Mouse (Mus musculus): ENCODE data around the gene 1700049E17Rik1.
"Not testable (repeated sequence)": the region's sequence is repeated elsewhere in the genome, so short reads cannot be mapped to it uniquely, and the experiment has no call there.

The 1700049E17Rik1 gene

DNA sequence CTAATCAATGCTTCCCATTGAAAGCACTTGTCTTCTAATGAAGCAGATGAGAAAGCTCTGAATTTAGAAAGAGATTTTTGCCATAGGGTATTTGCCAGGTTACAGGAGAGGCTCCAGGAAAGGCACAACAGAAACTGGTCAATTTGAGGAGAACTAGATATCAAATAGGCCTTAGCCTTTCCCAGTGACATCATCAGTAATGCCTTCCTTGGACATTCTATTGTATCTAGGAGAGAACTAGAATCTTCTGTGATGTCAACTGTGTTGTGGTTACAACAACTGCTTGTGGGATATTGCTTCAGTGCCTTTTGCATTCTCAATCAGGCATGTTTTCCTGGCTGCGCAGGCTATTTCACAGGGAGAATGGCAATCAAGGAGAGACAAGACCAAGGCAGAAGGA lies at the start of gene 1700049E17Rik1:
1700049E17Rik1 (plus strand) TSS at position 301 of the 400 bp plus-strand sequence.
- not testable (repeated sequence) for DNase-seq

DNA sequence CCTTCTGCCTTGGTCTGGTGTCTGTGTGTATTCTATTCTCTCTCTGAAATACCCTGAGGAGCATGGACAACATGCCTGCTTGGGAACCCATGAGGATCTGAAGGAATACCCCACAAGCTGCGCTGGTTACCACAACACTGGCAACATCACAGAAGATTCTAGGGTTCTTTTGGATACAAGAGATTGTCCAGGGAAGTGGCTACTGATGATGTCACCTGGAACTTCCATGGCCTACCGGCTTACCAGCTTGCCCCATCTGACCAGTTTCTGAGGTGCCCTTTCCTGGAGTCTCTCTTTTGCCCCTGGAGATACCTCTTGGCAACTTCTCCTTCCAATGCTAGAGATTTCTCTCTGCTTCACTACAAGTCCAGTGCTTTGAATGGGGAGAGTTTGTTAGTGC lies 17.6 kb upstream of the 1700049E17Rik1 start, which contains the start of gene Gm7980:
Gm7980 (minus strand) TSS at position 101 of the 400 bp plus-strand sequence.
- not testable (repeated sequence) for DNase-seq

DNA sequence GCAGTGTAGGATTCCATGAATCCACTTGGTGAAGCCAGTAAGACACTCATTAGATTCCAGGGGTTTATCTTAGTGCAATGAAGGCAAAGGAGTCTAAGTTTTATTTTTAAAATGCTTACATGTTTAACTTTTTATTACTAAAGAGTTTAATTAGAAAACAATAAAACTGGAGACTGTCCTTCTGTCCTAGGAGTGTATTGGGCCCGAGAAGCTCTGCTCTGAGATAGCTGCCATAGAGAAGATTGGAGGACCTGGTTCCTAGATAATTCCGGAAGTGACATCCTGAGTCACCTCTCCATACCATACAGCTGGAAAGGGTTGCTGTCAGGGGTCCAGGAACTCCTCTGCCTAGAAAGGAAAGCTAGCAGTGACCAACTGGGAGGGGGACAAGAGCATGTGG lies 18.9 kb downstream of the 1700049E17Rik1 start, which contains the start of gene 1700024B05Rik:
1700024B05Rik (plus strand) TSS at position 301 of the 400 bp plus-strand sequence.
- DNase-seq, result not testable (repeated sequence)

DNA sequence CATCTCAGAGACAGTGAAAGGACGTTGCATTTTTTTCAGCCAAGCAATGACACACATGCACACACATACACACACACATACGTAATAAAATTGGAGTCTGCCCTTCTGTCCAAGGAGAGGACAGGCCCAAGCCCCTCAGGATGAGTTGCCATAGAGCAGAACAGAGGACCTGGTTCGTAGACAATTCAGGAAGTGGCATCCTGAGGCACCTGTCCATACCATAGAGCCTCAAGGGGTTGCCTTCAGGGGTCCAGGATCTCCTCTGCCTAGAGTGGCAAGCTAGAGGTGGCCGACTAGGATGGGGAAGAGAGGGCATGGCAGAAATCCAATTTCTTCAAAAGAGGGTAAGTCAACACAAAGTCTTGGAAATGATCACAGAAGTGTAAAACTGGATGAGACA lies 39.3 kb downstream of the 1700049E17Rik1 start:
- DNase-seq, result not testable (repeated sequence)

DNA sequence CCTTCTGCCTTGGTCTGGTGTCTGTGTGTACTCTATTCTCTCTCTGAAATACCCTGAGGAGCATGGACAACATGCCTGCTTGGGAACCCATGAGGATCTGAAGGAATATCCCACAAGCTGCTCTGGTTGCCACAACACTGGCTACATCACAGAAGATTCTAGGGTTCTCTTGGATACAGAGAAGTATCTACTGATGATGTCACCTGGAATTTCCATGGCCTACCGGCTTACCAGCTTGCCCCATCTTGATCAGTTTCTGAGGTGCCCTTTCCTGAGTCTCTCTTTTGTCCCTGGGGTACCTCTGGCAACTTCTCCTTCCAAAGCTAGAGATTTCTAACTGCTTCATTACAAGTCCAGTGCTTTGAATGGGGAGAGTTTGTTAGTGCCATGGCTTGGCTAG lies 43.1 kb downstream of the 1700049E17Rik1 start, which contains the start of gene Gm6401:
Gm6401 (minus strand) TSS at position 101 of the 400 bp plus-strand sequence.
- DNase-seq, result not testable (repeated sequence)

DNA sequence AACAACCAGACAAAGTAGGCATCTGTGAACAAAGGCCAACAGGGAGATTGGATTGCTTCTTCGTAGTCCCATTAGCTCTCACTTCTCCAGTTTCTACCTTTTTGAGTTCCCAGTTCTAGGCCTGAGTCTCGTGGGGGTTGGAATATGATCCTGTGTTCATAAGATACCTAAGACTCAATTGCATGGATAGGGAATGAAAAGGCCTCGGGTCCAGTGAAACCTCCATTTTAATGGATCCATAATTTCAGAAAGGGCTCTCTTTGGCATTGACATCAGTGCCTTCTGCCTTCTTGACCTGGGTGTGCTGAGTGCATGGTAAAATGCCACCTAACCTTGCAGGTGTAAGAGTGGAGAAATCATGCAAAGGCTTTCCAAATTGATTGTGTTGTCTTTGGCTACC lies 43.8 kb downstream of the 1700049E17Rik1 start:
- not testable (repeated sequence) for DNase-seq
